Mouse (Mus musculus) thymus, adult 2 months (tissue): ENCODE results near the gene Adamts15.

Experiments
- CTCF ChIP-seq: fragments of 200-500 bp; IDR thresholded peaks from 2 replicates; pipeline ENCODE4 v1.5.1; 2012; ENCODE audit warnings: mild to moderate bottlenecking, control low read depth, low read length, moderate library complexity, borderline replicate concordance; ENCODE audit not compliant: control insufficient read depth, poor library complexity, insufficient read depth; ENCODE audit errors: extremely low read depth
- POLR2A ChIP-seq: fragments of 200-500 bp; IDR thresholded peaks from 2 replicates; pipeline ENCODE4 v1.6.1; 2012; ENCODE audit warnings: mild to moderate bottlenecking, low read length, control low read depth, moderate library complexity; ENCODE audit not compliant: control insufficient read depth, poor library complexity, insufficient read depth; ENCODE audit errors: extremely low read depth

GRCm38 (mm10) chr9:30910491-30910890, 11.8 kb downstream of the Adamts15 start:
- no peak for TF ChIP-seq CTCF
- no peak for TF ChIP-seq POLR2A
